Mouse (Mus musculus): Measurements from ENCODE around the gene Tnn.

The Tnn gene

GRCm38 (mm10) chr1:160153480-160153879 is at the start of gene Tnn:
Gene Tnn, minus strand, starts transcription at chr1:160153580.
- no peak for DNase-seq (ENCODE audit: low read depth, low spot score)

- no peak for DNase-seq (ENCODE audit: low read depth, low spot score)
These were observed 41.9 kb upstream of the Tnn start for GRCm38 (mm10) chr1:160195337-160195663.

- peak; percentile 99 for DNase-seq (ENCODE audit: low read depth, low spot score)
These were observed 41.4 kb upstream of the Tnn start, which contains the start of gene Mrps14 for GRCm38 (mm10) chr1:160194529-160195336. Gene Mrps14, plus strand, starts transcription at chr1:160195215.

GRCm38 (mm10) chr1:160184506-160184905 is 31.1 kb upstream of the Tnn start:
- peak; percentile 58 for DNase-seq (ENCODE audit: low read depth, low spot score)

GRCm38 (mm10) chr1:160181216-160181615 is 27.8 kb upstream of the Tnn start:
- DNase-seq (ENCODE audit: low read depth, low spot score) = no peak

- no peak for DNase-seq (ENCODE audit: low read depth, low spot score)
These were observed 23.5 kb upstream of the Tnn start for GRCm38 (mm10) chr1:160176903-160177302.

GRCm38 (mm10) chr1:160166600-160166999 is 13.2 kb upstream of the Tnn start:
- no peak for DNase-seq (ENCODE audit: low read depth, low spot score)

- DNase-seq (ENCODE audit: low read depth, low spot score) = no peak
These were observed 4.8 kb upstream of the Tnn start for GRCm38 (mm10) chr1:160158190-160158589.

- no peak for DNase-seq (ENCODE audit: low read depth, low spot score)
These were observed 2.7 kb downstream of the Tnn start for GRCm38 (mm10) chr1:160150726-160151125.

GRCm38 (mm10) chr1:160149291-160149906 is 4.0 kb downstream of the Tnn start:
- DNase-seq (ENCODE audit: low read depth, low spot score) = no peak

GRCm38 (mm10) chr1:160147274-160147673 is 6.1 kb downstream of the Tnn start:
- DNase-seq (ENCODE audit: low read depth, low spot score) = no peak

- DNase-seq (ENCODE audit: low read depth, low spot score) = no peak
These were observed 7.8 kb downstream of the Tnn start for GRCm38 (mm10) chr1:160145606-160146005.

- DNase-seq (ENCODE audit: low read depth, low spot score) = no peak
These were observed 9.0 kb downstream of the Tnn start for GRCm38 (mm10) chr1:160144343-160144742.

GRCm38 (mm10) chr1:160136362-160136890 is 17.0 kb downstream of the Tnn start:
- peak; percentile 40 for DNase-seq (ENCODE audit: low read depth, low spot score)

- DNase-seq (ENCODE audit: low read depth, low spot score) = no peak
These were observed 19.8 kb downstream of the Tnn start for GRCm38 (mm10) chr1:160133464-160134079.

GRCm38 (mm10) chr1:160123957-160124356 is 29.4 kb downstream of the Tnn start:
- no peak for DNase-seq (ENCODE audit: low read depth, low spot score)

GRCm38 (mm10) chr1:160108604-160109003 is 44.8 kb downstream of the Tnn start:
- DNase-seq (ENCODE audit: low read depth, low spot score) = no peak

- no peak for DNase-seq (ENCODE audit: low read depth, low spot score)
These were observed 48.0 kb downstream of the Tnn start for GRCm38 (mm10) chr1:160105426-160105825.

GRCm38 (mm10) chr1:160100996-160101395 is 52.4 kb downstream of the Tnn start:
- DNase-seq (ENCODE audit: low read depth, low spot score) = no peak

- no peak for DNase-seq (ENCODE audit: low read depth, low spot score)
These were observed 53.6 kb downstream of the Tnn start for GRCm38 (mm10) chr1:160099659-160100302.

GRCm38 (mm10) chr1:160086651-160087050 is 66.7 kb downstream of the Tnn start:
- DNase-seq (ENCODE audit: low read depth, low spot score) = no peak

GRCm38 (mm10) chr1:160084239-160084638 is 69.1 kb downstream of the Tnn start:
- DNase-seq (ENCODE audit: low read depth, low spot score) = no peak
